Mouse (Mus musculus): Measurements from ENCODE around the gene Ptprf. TPM values are rescaled to one million over a fixed set of nuclear protein-coding genes. Genes with fewer than 3 reads are reported as not detected.

Ptprf gene
- polyA plus RNA-seq, 1 experiment from 2014 or later: 14.3 TPM

- ATAC-seq (ENCODE audit: low read depth): no peak
- whole genome bisulfite sequencing (ENCODE audit: insufficient replicate concordance): 67% methylated on average over 6 of the region's 6 CpGs
- H3K27ac ChIP-seq (ENCODE audit: low read length): no peak overlapping the region
Observed at GRCm38 (mm10) chr4:118238666-118239065, 52.5 kb downstream of the Ptprf start.

GRCm38 (mm10) chr4:118236871-118237270 is 54.3 kb downstream of the Ptprf start:
- Histone ChIP-seq H3K4me3 (ENCODE audit: low read depth, low read length) (no peak overlapping the region), H3K27me3 (ENCODE audit: control insufficient read depth, insufficient read depth, low read depth, low read length) (no peaks in the 10 kb centered on the region), H3K4me2 (ENCODE audit: low read depth, low read length) (no peak overlapping the region), H3K27ac (ENCODE audit: low read length) (no peak overlapping the region), H3K9me3 (replicated peaks; ENCODE audit: control insufficient read depth, low read length) (no peaks in the 10 kb centered on the region), H3K36me3 (ENCODE audit: control insufficient read depth, insufficient read depth) (no peaks in the 10 kb centered on the region; the same call in 1 of the 2 replicates), H3K4me1 (ENCODE audit: control insufficient read depth, low read depth, low read length) (peaks cover 11% of the 10 kb centered on the region), H3K9ac (ENCODE audit: low read depth, low read length) (no peak overlapping the region)
- ATAC-seq (ENCODE audit: low read depth): no peak
- WGBS (ENCODE audit: insufficient replicate concordance): 71% methylated on average over 9 of the region's 9 CpGs

More at GRCm38 (mm10) chr4:118238666-118239065, 52.5 kb downstream of the Ptprf start:
- Histone ChIP-seq H3K4me2 (ENCODE audit: low read depth, low read length) (no peak overlapping the region), H3K4me3 (ENCODE audit: low read depth, low read length) (no peak overlapping the region), H3K36me3 (ENCODE audit: control insufficient read depth, insufficient read depth) (no peaks in the 10 kb centered on the region; the same call in 1 of the 2 replicates), H3K4me1 (ENCODE audit: control insufficient read depth, low read depth, low read length) (peaks cover 9% of the 10 kb centered on the region), H3K9ac (ENCODE audit: low read depth, low read length) (no peak overlapping the region), H3K9me3 (replicated peaks; ENCODE audit: control insufficient read depth, low read length) (no peaks in the 10 kb centered on the region), H3K27me3 (ENCODE audit: control insufficient read depth, insufficient read depth, low read depth, low read length) (no peaks in the 10 kb centered on the region)

GRCm38 (mm10) chr4:118234711-118235388 is 56.4 kb downstream of the Ptprf start:
- H3K4me3 ChIP-seq (ENCODE audit: low read depth, low read length): no peak overlapping the region
- no peak overlapping the region for H3K27ac ChIP-seq (ENCODE audit: low read length)
- no peaks in the 10 kb centered on the region for H3K27me3 ChIP-seq (ENCODE audit: control insufficient read depth, insufficient read depth, low read depth, low read length)
- H3K4me1 ChIP-seq (ENCODE audit: control insufficient read depth, low read depth, low read length): peaks cover 11% of the 10 kb centered on the region
- no peak for ATAC-seq (ENCODE audit: low read depth)
- no peaks in the 10 kb centered on the region for H3K36me3 ChIP-seq (ENCODE audit: control insufficient read depth, insufficient read depth)
- H3K9me3 ChIP-seq (replicated peaks; ENCODE audit: control insufficient read depth, low read length): no peaks in the 10 kb centered on the region
- H3K4me2 ChIP-seq (ENCODE audit: low read depth, low read length): no peak overlapping the region
- WGBS (ENCODE audit: insufficient replicate concordance): 58% methylated on average over 11 of the region's 11 CpGs
- no peak overlapping the region for H3K9ac ChIP-seq (ENCODE audit: low read depth, low read length)

- Histone ChIP-seq H3K4me3 (ENCODE audit: low read depth, low read length) (no peak overlapping the region), H3K36me3 (ENCODE audit: control insufficient read depth, insufficient read depth) (no peaks in the 10 kb centered on the region), H3K9ac (ENCODE audit: low read depth, low read length) (no peak overlapping the region), H3K4me2 (ENCODE audit: low read depth, low read length) (no peak overlapping the region), H3K4me1 (ENCODE audit: control insufficient read depth, low read depth, low read length) (peaks cover 11% of the 10 kb centered on the region), H3K27me3 (ENCODE audit: control insufficient read depth, insufficient read depth, low read depth, low read length) (no peaks in the 10 kb centered on the region), H3K27ac (ENCODE audit: low read length) (no peak overlapping the region), H3K9me3 (replicated peaks; ENCODE audit: control insufficient read depth, low read length) (no peaks in the 10 kb centered on the region)
- WGBS (ENCODE audit: insufficient replicate concordance): 43% methylated on average over 2 of the region's 2 CpGs
- ATAC-seq (ENCODE audit: low read depth): peak; percentile 49; the same call in 1 of the 2 replicates
Observed at GRCm38 (mm10) chr4:118233886-118234285, 57.3 kb downstream of the Ptprf start.

GRCm38 (mm10) chr4:118231861-118232260 is 59.3 kb downstream of the Ptprf start:
- Histone ChIP-seq H3K4me1 (ENCODE audit: control insufficient read depth, low read depth, low read length) (peaks cover 11% of the 10 kb centered on the region), H3K27ac (ENCODE audit: low read length) (no peak overlapping the region), H3K27me3 (ENCODE audit: control insufficient read depth, insufficient read depth, low read depth, low read length) (no peaks in the 10 kb centered on the region), H3K9me3 (replicated peaks; ENCODE audit: control insufficient read depth, low read length) (no peaks in the 10 kb centered on the region), H3K36me3 (ENCODE audit: control insufficient read depth, insufficient read depth) (no peaks in the 10 kb centered on the region), H3K4me3 (ENCODE audit: low read depth, low read length) (no peak overlapping the region), H3K4me2 (ENCODE audit: low read depth, low read length) (no peak overlapping the region), H3K9ac (ENCODE audit: low read depth, low read length) (no peak overlapping the region)
- 68% methylated on average over 6 of the region's 6 CpGs for WGBS (ENCODE audit: insufficient replicate concordance)
- no peak for ATAC-seq (ENCODE audit: low read depth)

- Histone ChIP-seq H3K27ac (ENCODE audit: low read length) (no peak overlapping the region), H3K27me3 (ENCODE audit: control insufficient read depth, insufficient read depth, low read depth, low read length) (no peaks in the 10 kb centered on the region), H3K36me3 (ENCODE audit: control insufficient read depth, insufficient read depth) (no peaks in the 10 kb centered on the region), H3K4me3 (ENCODE audit: low read depth, low read length) (no peak overlapping the region), H3K9me3 (replicated peaks; ENCODE audit: control insufficient read depth, low read length) (no peaks in the 10 kb centered on the region), H3K4me2 (ENCODE audit: low read depth, low read length) (no peak overlapping the region), H3K9ac (ENCODE audit: low read depth, low read length) (no peak overlapping the region), H3K4me1 (ENCODE audit: control insufficient read depth, low read depth, low read length) (peaks cover 3% of the 10 kb centered on the region; the same call in 1 of the 2 replicates)
- 46% methylated on average over 6 of the region's 6 CpGs for WGBS (ENCODE audit: insufficient replicate concordance)
- no peak for ATAC-seq (ENCODE audit: low read depth)
Observed at GRCm38 (mm10) chr4:118229035-118229770, 62.0 kb downstream of the Ptprf start.

GRCm38 (mm10) chr4:118227398-118227797 is 63.8 kb downstream of the Ptprf start:
- peak; percentile 72 for ATAC-seq (ENCODE audit: low read depth)
- Histone ChIP-seq H3K36me3 (ENCODE audit: control insufficient read depth, insufficient read depth) (no peaks in the 10 kb centered on the region), H3K27me3 (ENCODE audit: control insufficient read depth, insufficient read depth, low read depth, low read length) (no peaks in the 10 kb centered on the region), H3K4me1 (ENCODE audit: control insufficient read depth, low read depth, low read length) (no peaks in the 10 kb centered on the region), H3K9ac (ENCODE audit: low read depth, low read length) (no peak overlapping the region), H3K27ac (ENCODE audit: low read length) (peak overlapping the region; percentile 41; the same call in 1 of the 2 replicates), H3K4me2 (ENCODE audit: low read depth, low read length) (no peak overlapping the region), H3K9me3 (replicated peaks; ENCODE audit: control insufficient read depth, low read length) (no peaks in the 10 kb centered on the region), H3K4me3 (ENCODE audit: low read depth, low read length) (no peak overlapping the region)
- 63% methylated on average over 12 of the region's 12 CpGs for WGBS (ENCODE audit: insufficient replicate concordance)

GRCm38 (mm10) chr4:118221261-118221660 is 69.9 kb downstream of the Ptprf start:
- no peak for ATAC-seq (ENCODE audit: low read depth)
- no peak overlapping the region for H3K4me3 ChIP-seq (ENCODE audit: low read depth, low read length)
- WGBS (ENCODE audit: insufficient replicate concordance): 32% methylated on average over 7 of the region's 7 CpGs
- no peak overlapping the region for H3K27ac ChIP-seq (ENCODE audit: low read length)
- H3K36me3 ChIP-seq (ENCODE audit: control insufficient read depth, insufficient read depth): no peaks in the 10 kb centered on the region
- no peaks in the 10 kb centered on the region; the same call in 1 of the 2 replicates for H3K4me1 ChIP-seq (ENCODE audit: control insufficient read depth, low read depth, low read length)
- no peaks in the 10 kb centered on the region for H3K9me3 ChIP-seq (replicated peaks; ENCODE audit: control insufficient read depth, low read length)
- H3K27me3 ChIP-seq (ENCODE audit: control insufficient read depth, insufficient read depth, low read depth, low read length): no peaks in the 10 kb centered on the region
- no peak overlapping the region for H3K4me2 ChIP-seq (ENCODE audit: low read depth, low read length)
- H3K9ac ChIP-seq (ENCODE audit: low read depth, low read length): no peak overlapping the region

GRCm38 (mm10) chr4:118220756-118221155 is 70.4 kb downstream of the Ptprf start:
- Histone ChIP-seq H3K9me3 (replicated peaks; ENCODE audit: control insufficient read depth, low read length) (no peaks in the 10 kb centered on the region), H3K27me3 (ENCODE audit: control insufficient read depth, insufficient read depth, low read depth, low read length) (no peaks in the 10 kb centered on the region), H3K4me3 (ENCODE audit: low read depth, low read length) (no peak overlapping the region), H3K9ac (ENCODE audit: low read depth, low read length) (no peak overlapping the region), H3K36me3 (ENCODE audit: control insufficient read depth, insufficient read depth) (no peaks in the 10 kb centered on the region), H3K27ac (ENCODE audit: low read length) (no peak overlapping the region), H3K4me2 (ENCODE audit: low read depth, low read length) (no peak overlapping the region), H3K4me1 (ENCODE audit: control insufficient read depth, low read depth, low read length) (no peaks in the 10 kb centered on the region; the same call in 1 of the 2 replicates)
- no peak for ATAC-seq (ENCODE audit: low read depth)
- WGBS (ENCODE audit: insufficient replicate concordance): 65% methylated on average over 9 of the region's 9 CpGs
